Mouse (Mus musculus) right cerebral cortex, adult 2 months (tissue): ENCODE results near the gene Snx13.

Experiments
- DNase-seq, 2 experiments: peaks; one replicate each; pipeline ENCODE4 v3.0.0; 2021 to 2022; ENCODE audit warnings: low spot score in 2 of 2

Gene Snx13

DNA sequence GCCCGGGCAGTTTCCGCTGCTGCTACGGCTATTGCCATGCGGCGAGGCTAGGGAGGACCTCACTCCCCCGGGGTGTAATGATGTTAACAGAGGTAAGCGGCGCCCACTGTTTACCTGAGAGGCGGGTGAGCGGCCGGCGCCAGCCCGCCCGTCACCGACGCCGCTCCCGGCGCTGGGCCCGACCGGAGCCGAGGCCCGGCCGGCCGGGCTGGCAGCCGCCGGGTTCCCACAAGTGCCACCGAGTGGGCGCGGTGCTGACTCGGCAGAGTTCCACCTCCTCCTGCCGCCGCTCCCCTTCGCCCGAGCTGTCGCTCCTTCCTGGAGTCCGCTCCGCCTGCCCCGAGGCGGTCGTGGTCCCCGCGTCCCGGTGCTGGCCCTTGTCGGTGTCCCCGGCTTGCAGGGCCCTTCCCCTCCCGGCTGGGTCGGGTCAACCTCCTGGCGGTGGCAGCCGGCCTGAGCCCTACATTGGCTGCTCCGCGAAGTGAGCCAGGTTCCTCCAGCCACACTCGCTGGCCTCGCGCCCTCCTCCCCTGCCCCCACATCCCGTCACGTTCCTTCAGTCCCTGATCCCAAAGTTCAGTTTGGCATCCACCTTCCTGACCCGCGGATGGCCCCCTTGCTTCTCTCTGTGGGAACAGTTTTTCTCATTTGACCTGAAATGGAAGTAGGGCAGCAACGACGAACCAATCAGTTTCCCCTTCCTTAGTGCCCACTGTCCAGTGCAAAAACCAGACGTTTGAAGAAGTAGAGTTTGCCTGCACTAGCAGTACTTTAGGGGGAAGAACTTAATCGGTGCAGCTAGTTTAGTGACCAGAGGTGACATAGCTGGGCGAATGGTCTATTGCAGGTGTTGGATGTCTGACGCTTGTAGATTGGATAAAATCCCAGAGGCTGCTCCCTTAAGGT is 587 bp downstream of the Snx13 start:
- peak; percentile 40 to 45 for DNase-seq

GRCm38 (mm10) chr12:35048891-35049290 is 1.9 kb downstream of the Snx13 start:
- no peak for DNase-seq

- DNase-seq, result no peak
These were observed 3.5 kb downstream of the Snx13 start for GRCm38 (mm10) chr12:35050501-35050900.

DNA sequence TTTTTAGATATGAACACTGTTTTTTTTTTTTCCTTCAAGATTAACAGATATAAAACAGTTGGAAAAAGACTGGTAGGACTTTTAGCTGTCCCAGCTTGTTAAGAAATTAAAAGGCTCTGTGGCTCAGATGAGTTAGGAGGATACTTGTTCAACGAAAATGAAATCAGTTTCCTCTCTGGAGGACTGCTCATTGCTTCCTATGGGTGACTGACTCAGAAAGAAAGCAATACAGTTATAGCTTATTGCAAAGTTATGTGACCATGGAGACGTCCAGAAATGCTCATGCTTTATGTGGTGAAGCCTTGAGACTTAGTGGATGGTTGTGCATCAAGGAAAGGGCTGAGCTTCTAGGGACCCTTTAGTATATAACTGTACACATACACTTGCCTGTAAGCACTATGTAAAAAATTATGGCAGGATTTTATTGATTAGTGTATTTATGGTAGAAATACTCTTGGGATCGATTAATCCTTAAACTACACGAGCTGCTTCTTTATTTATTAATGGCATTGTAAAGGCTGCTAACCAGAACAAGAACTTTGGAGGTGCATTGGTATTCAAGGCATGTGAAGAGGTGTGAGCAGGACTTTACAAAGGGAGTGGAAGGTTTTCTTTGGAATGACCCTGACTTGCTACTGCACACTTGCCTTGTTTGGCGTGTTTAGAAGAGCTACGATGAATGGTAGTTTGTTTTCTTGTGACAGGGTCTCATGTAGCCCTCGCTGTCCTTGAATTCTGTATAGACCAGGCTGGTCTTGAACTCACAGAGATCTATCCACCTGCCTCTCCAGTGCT is 4.2 kb downstream of the Snx13 start:
- no peak for DNase-seq

DNA sequence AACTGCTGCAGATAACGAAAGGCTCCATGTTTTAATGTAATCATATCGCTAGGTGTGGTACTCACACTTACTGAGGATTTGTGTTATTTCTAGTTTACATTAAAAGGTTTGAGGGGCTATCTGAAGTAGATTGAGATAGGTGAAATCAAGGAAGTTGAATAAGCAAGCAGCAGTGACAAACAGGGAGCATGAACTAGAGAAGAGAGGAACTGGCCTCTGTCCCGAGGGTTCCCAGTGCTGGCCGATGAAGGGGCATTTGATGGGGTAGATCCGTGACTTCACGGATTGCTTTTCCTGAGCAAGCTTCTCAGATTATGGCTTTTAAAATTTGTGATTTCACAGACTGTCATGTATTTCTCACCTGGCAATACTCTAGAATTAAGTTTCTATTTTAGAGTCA is 7.4 kb downstream of the Snx13 start:
- no peak for DNase-seq

DNA sequence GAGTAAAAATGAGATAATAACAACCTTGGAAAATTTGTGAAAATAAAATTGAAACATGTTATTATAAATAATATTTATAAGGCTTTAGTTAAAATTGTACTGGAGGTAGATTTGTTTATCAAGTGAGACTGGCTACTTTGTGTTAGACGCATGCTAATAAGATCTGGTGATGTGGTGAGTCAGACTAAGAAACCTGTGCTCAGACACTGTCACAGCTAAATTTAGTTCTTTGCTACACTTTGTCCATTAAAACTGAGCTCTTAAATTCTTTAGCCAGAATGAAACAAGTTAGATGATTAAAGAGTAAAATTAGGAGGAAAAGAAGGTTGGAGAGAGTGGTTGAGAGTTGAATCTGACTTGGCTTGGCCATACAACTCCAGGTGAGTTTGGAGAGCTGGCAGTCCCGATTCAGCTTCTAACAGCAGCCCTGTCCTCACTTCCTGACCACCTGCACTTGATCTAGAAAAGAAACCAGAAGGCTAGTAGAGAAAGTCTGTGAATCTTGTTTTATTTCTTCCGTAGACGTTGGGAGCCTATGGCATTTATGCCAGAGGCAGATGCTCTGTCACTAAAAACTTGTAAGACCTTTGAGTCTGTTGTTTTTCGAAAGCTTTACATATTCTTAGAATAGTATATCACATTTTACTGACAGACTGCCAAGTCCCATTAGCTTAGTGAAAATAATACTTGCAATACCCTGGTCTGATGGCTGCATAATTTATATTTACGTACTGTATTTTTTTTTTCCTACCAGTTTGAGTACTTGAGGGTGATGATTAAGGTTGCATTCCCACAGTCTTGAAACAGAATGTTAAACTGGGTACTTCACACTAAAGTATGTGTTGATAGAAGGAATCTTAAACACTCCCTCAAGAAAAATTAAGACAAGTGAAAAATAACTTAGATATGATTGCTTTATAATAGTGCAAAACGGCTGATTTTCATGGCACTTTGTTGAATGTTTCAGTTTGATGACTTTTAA is 8.4 kb downstream of the Snx13 start:
- DNase-seq, result no peak

DNA sequence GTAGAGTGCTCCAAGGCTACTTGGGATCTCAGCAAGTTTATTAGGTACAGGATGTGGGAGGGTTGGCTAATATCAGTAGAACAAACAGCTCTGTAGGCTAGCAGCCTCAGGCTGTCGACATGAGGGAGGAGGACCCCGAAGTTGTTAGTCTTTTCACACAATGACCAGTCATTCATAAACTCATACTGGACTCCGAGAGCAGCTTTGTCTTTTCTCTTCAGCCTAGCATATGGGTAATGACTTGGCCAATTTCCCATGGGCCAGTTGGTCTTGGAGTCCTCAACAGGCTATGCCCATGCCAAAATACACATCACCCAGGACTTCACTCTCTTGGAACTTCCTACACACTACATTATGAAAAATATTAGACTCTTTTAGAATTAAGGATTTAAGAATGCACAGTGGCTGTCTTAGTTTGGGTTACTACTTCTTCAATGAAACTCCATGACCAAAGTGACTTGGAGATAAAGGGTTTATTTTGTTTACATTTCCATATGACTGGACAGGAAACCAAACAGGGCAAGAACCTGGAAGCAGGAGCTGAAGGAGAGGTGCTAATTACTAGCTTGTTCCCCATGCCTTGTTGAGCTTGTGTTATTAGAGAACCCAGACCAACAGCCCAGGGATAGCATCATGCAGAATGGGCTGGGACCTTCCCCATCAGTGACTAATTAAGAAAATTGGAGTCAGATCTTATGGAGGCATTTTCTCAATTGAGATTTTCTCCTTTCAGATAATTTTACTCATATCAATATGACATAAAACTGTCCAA is 16.9 kb downstream of the Snx13 start:
- DNase-seq, result no peak

DNA sequence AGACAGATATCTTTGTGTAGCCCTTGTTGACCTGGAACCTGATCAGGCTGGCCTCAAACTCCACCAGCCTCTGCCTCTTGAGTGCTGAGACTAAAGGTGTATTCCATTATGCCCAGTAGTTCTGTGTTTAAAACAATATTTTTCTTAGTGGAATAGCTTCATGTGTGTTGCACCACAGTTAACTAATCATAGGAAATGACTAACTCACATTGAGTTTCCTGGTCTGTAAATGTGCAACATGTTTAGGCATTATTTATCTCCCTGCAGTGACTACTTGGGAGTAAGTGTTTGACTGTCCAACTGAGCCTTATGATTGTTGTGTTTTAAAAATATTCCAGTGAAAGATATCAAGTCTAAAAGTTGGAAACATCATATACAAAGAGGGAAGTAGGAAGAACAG is 20.6 kb downstream of the Snx13 start:
- no peak for DNase-seq

GRCm38 (mm10) chr12:35071336-35071735 is 24.4 kb downstream of the Snx13 start:
- DNase-seq, result no peak

DNA sequence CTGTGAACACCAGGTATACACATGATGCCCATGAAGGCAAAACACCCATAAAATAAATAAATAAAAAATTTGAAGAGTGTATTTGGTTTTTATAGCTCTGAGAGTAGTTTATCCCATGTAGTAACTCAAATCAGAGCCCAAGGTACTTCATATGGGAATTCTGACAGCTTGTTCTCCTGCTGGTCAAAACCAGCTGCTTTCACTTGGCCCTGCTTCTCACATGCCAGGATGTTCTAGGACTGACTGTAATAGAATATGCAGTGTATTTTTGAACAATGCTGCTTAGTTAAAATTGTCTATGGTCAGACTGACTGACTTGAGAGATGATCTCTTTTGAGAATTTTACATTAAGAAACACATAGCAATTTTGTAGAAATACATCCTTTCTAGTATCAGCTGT is 25.2 kb downstream of the Snx13 start:
- DNase-seq, result no peak

GRCm38 (mm10) chr12:35075993-35076392 is 29.0 kb downstream of the Snx13 start:
- no peak for DNase-seq

DNA sequence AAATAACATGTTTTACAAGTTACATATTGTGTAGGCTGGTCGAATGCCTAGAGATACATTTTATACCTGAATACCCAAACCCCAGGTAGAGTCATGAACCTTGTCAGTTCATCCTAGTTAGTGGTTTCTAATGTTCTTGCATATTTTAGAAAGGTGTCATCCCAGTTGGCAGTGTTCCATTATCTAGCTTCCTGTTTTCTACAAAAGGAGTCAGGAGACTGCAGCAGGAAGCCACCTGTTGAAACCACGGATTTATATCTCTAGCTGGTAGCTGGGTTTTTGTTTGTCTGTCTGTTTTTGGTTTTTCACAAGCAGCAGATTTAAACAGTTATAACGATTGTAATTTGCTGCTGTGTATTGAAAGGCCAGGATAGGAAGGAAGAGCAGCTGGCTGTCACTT is 76.6 kb downstream of the Snx13 start:
- no peak for DNase-seq

DNA sequence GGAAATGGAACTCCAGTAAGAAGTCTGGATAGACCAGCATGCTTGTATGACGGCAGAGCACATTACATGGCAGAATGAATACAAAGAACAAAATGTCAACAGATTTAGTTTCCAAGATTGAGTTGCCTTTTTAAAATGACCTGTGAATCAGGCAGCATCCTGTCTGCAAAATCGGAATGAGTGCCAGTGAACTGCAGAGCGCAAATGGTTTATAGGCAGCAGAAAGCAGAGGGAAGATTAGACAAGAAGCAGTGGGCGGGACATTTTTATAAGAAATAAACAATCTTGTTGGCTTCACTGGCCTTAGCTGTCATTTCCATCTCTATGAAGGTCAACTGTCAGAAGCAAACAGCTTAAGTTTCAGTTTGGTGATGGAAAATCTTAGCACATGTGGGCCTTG is 106.2 kb downstream of the Snx13 start:
- DNase-seq, result no peak

DNA sequence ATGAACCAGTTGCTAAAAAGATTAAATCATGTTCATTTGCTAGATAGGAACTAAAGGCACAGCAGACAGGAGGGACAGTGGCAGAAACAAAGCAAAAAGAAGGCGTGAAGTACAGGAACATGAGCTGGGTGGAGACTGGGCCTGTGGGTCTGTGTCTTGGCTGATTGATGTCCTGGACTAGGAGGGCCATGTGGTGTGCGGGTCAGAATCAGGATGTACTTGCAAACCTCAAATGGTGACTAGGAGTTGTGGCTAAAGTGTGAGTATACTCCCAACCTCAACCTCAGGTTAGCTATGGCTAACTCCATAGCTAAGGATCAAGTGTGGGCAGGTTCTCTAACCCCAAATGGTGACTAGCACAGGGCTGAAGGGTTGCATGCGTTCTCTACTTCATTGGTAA is 107.2 kb downstream of the Snx13 start:
- DNase-seq, result no peak

DNA sequence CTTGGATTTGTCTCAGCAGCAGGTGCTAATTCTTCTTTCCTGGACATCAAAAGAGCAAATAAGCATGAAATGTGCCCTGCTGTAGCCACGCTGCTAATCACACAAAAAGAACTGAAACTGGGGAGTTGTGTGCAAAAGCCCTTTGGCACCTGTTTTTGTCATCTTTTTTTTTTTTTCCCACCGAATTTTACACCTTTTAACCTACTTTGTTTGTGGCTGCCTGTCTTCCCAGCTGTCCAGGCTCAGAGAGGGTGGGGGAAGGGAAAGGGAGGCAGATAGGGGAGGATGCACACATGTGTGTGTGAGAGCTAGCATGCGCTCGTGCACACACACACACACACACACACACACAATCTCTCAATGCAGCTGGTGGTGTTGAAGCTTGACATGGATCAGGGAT is 110.3 kb downstream of the Snx13 start:
- DNase-seq, result no peak

DNA sequence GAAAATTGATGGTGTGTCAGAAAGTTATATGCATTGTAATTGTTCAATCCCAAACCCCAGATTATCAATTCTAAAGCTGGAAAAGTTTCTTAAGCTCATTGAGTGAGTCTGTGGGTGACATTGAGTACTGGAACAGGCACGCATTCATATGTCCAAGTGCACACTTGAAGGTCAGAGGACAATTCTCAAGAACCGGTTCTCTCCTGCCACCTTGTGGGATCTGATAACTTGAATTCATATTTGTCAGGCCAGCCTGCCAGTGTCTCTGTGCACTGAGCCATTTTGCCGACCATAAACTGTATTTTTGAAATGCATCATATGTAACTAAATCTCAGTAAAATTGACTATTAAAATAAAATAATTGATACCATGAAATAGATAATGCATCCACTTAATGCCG is 114.7 kb downstream of the Snx13 start:
- no peak for DNase-seq

GRCm38 (mm10) chr12:35170275-35170674 is 123.3 kb downstream of the Snx13 start:
- DNase-seq, result no peak

GRCm38 (mm10) chr12:35175938-35176337 is 129.0 kb downstream of the Snx13 start:
- no peak for DNase-seq

- no peak for DNase-seq
These were observed 129.6 kb downstream of the Snx13 start for GRCm38 (mm10) chr12:35176628-35177027.

GRCm38 (mm10) chr12:35182675-35183074 is 135.7 kb downstream of the Snx13 start:
- peak; percentile 91 to 97 for DNase-seq

GRCm38 (mm10) chr12:35184261-35184660 is 137.3 kb downstream of the Snx13 start:
- DNase-seq, result no peak
